Mouse (Mus musculus): Measurements from ENCODE around the gene Mdm1. TPM values are rescaled to one million over a fixed set of nuclear protein-coding genes. Genes with fewer than 3 reads are reported as not detected.
A peak's percentile ranks its signal among the peaks of the same experiment; 100 is the strongest.

The Mdm1 gene
- polyA plus RNA-seq, 1 experiment from 2014 or later = 67.1 TPM

- Histone ChIP-seq H3K36me3 (ENCODE audit: control insufficient read depth, insufficient read depth, low read length) (no peaks in the 10 kb centered on the region), H3K4me2 (ENCODE audit: low read depth, low read length, severe bottlenecking) (peak overlapping the region; percentile 61), H3K27me3 (ENCODE audit: control insufficient read depth, insufficient read depth, low read length) (no peaks in the 10 kb centered on the region; the same call in 1 of the 2 replicates), H3K4me3 (ENCODE audit: low read depth, low read length) (peak overlapping the region; percentile 31), H3K27ac (ENCODE audit: low read depth, low read length) (no peak overlapping the region; the same call in 1 of the 2 replicates), H3K9ac (ENCODE audit: low read length) (peak overlapping the region; percentile 58), H3K9me3 (ENCODE audit: control insufficient read depth, low read length) (no peaks in the 10 kb centered on the region), H3K4me1 (replicated peaks; ENCODE audit: control insufficient read depth, insufficient read depth, low read length) (0 out of 2 replicates have a peak, but pooled peaks cover 4% of the 10 kb centered on the region)
- WGBS = under 1% methylated on average over 20 of the region's 20 CpGs
- ATAC-seq (replicated peaks; ENCODE audit: low FRiP score) (peak; percentile 91), DNase-seq (ENCODE audit: low spot score) (peak; percentile 80)
Measured at GRCm38 (mm10) chr10:118103020-118103666, 38.5 kb upstream of the Mdm1 start.

GRCm38 (mm10) chr10:118103906-118104305 is 37.7 kb upstream of the Mdm1 start:
- Histone ChIP-seq H3K9me3 (ENCODE audit: control insufficient read depth, low read length) (no peaks in the 10 kb centered on the region), H3K9ac (ENCODE audit: low read length) (no peak overlapping the region), H3K4me2 (ENCODE audit: low read depth, low read length, severe bottlenecking) (no peak overlapping the region), H3K4me3 (ENCODE audit: low read depth, low read length) (no peak overlapping the region), H3K36me3 (ENCODE audit: control insufficient read depth, insufficient read depth, low read length) (no peaks in the 10 kb centered on the region), H3K27ac (ENCODE audit: low read depth, low read length) (no peak overlapping the region), H3K4me1 (replicated peaks; ENCODE audit: control insufficient read depth, insufficient read depth, low read length) (0 out of 2 replicates have a peak, but pooled peaks cover 4% of the 10 kb centered on the region), H3K27me3 (ENCODE audit: control insufficient read depth, insufficient read depth, low read length) (no peaks in the 10 kb centered on the region; the same call in 1 of the 2 replicates)
- ATAC-seq (replicated peaks; ENCODE audit: low FRiP score) (no peak), DNase-seq (ENCODE audit: low spot score) (peak; percentile 42)
- 83% methylated on average over 10 of the region's 10 CpGs for WGBS

- H3K4me3 ChIP-seq (ENCODE audit: low read depth, low read length) = no peak overlapping the region
- H3K27me3 ChIP-seq (ENCODE audit: control insufficient read depth, insufficient read depth, low read length) = no peaks in the 10 kb centered on the region
- no peak overlapping the region for H3K4me2 ChIP-seq (ENCODE audit: low read depth, low read length, severe bottlenecking)
- no peak overlapping the region for H3K9ac ChIP-seq (ENCODE audit: low read length)
- DNase-seq (ENCODE audit: low spot score) = peak; percentile 32
- ATAC-seq (replicated peaks; ENCODE audit: low FRiP score) = no peak
- 86% methylated on average over 9 of the region's 9 CpGs for WGBS
- no peaks in the 10 kb centered on the region for H3K9me3 ChIP-seq (ENCODE audit: control insufficient read depth, low read length)
- H3K4me1 ChIP-seq (replicated peaks; ENCODE audit: control insufficient read depth, insufficient read depth, low read length) = 0 out of 2 replicates have a peak, but pooled peaks cover 4% of the 10 kb centered on the region
- no peaks in the 10 kb centered on the region for H3K36me3 ChIP-seq (ENCODE audit: control insufficient read depth, insufficient read depth, low read length)
- no peak overlapping the region for H3K27ac ChIP-seq (ENCODE audit: low read depth, low read length)
Measured at GRCm38 (mm10) chr10:118107031-118107430, 34.6 kb upstream of the Mdm1 start.

- Histone ChIP-seq H3K4me3 (ENCODE audit: low read depth, low read length) (no peak overlapping the region), H3K9ac (ENCODE audit: low read length) (no peak overlapping the region), H3K4me2 (ENCODE audit: low read depth, low read length, severe bottlenecking) (no peak overlapping the region), H3K27ac (ENCODE audit: low read depth, low read length) (no peak overlapping the region), H3K36me3 (ENCODE audit: control insufficient read depth, insufficient read depth, low read length) (no peaks in the 10 kb centered on the region), H3K9me3 (ENCODE audit: control insufficient read depth, low read length) (no peaks in the 10 kb centered on the region), H3K4me1 (replicated peaks; ENCODE audit: control insufficient read depth, insufficient read depth, low read length) (no peaks in the 10 kb centered on the region), H3K27me3 (ENCODE audit: control insufficient read depth, insufficient read depth, low read length) (no peaks in the 10 kb centered on the region)
- ATAC-seq (replicated peaks; ENCODE audit: low FRiP score) = no peak; the same call in 1 of the 2 replicates
- peak; percentile 48 for DNase-seq (ENCODE audit: low spot score)
- WGBS = 20% methylated on average over 8 of the region's 8 CpGs
Measured at GRCm38 (mm10) chr10:118110006-118110920, 31.3 kb upstream of the Mdm1 start.

GRCm38 (mm10) chr10:118110921-118111301 is 30.7 kb upstream of the Mdm1 start:
- WGBS = 80% methylated on average over 7 of the region's 7 CpGs
- DNase-seq (ENCODE audit: low spot score) = no peak
- no peaks in the 10 kb centered on the region for H3K9me3 ChIP-seq (ENCODE audit: control insufficient read depth, low read length)

GRCm38 (mm10) chr10:118111621-118112020 is 30.0 kb upstream of the Mdm1 start:
- H3K9me3 ChIP-seq (ENCODE audit: control insufficient read depth, low read length) = no peaks in the 10 kb centered on the region
- H3K4me2 ChIP-seq (ENCODE audit: low read depth, low read length, severe bottlenecking) = no peak overlapping the region
- H3K4me1 ChIP-seq (replicated peaks; ENCODE audit: control insufficient read depth, insufficient read depth, low read length) = no peaks in the 10 kb centered on the region
- no peak overlapping the region for H3K4me3 ChIP-seq (ENCODE audit: low read depth, low read length)
- H3K27ac ChIP-seq (ENCODE audit: low read depth, low read length) = no peak overlapping the region
- H3K36me3 ChIP-seq (ENCODE audit: control insufficient read depth, insufficient read depth, low read length) = no peaks in the 10 kb centered on the region
- ATAC-seq (replicated peaks; ENCODE audit: low FRiP score) = no peak
- WGBS = 43% methylated on average over 7 of the region's 7 CpGs
- DNase-seq (ENCODE audit: low spot score) = peak; percentile 41
- no peak overlapping the region for H3K9ac ChIP-seq (ENCODE audit: low read length)
- H3K27me3 ChIP-seq (ENCODE audit: control insufficient read depth, insufficient read depth, low read length) = no peaks in the 10 kb centered on the region

More at GRCm38 (mm10) chr10:118110921-118111301, 30.7 kb upstream of the Mdm1 start:
- Histone ChIP-seq H3K4me1 (replicated peaks; ENCODE audit: control insufficient read depth, insufficient read depth, low read length) (no peaks in the 10 kb centered on the region), H3K27ac (ENCODE audit: low read depth, low read length) (no peak overlapping the region), H3K4me2 (ENCODE audit: low read depth, low read length, severe bottlenecking) (no peak overlapping the region), H3K27me3 (ENCODE audit: control insufficient read depth, insufficient read depth, low read length) (no peaks in the 10 kb centered on the region), H3K4me3 (ENCODE audit: low read depth, low read length) (no peak overlapping the region), H3K36me3 (ENCODE audit: control insufficient read depth, insufficient read depth, low read length) (no peaks in the 10 kb centered on the region), H3K9ac (ENCODE audit: low read length) (no peak overlapping the region)
- no peak for ATAC-seq (replicated peaks; ENCODE audit: low FRiP score)

- H3K9me3 ChIP-seq (ENCODE audit: control insufficient read depth, low read length) = no peaks in the 10 kb centered on the region
- 79% methylated on average over 11 of the region's 11 CpGs for WGBS
Measured at GRCm38 (mm10) chr10:118112294-118112893, 29.2 kb upstream of the Mdm1 start.

GRCm38 (mm10) chr10:118113256-118113682 is 28.3 kb upstream of the Mdm1 start:
- Histone ChIP-seq H3K4me3 (ENCODE audit: low read depth, low read length) (no peak overlapping the region), H3K9ac (ENCODE audit: low read length) (no peak overlapping the region), H3K4me1 (replicated peaks; ENCODE audit: control insufficient read depth, insufficient read depth, low read length) (no peaks in the 10 kb centered on the region), H3K36me3 (ENCODE audit: control insufficient read depth, insufficient read depth, low read length) (no peaks in the 10 kb centered on the region), H3K9me3 (ENCODE audit: control insufficient read depth, low read length) (no peaks in the 10 kb centered on the region), H3K27me3 (ENCODE audit: control insufficient read depth, insufficient read depth, low read length) (no peaks in the 10 kb centered on the region), H3K4me2 (ENCODE audit: low read depth, low read length, severe bottlenecking) (no peak overlapping the region), H3K27ac (ENCODE audit: low read depth, low read length) (no peak overlapping the region)
- DNase-seq (ENCODE audit: low spot score) = peak; percentile 22
- WGBS = 59% methylated on average over 9 of the region's 9 CpGs
- ATAC-seq (replicated peaks; ENCODE audit: low FRiP score) = 0 out of 2 replicates have a peak, but pooled peaks have one; percentile 18

More at GRCm38 (mm10) chr10:118112294-118112893, 29.2 kb upstream of the Mdm1 start:
- H3K4me1 ChIP-seq (replicated peaks; ENCODE audit: control insufficient read depth, insufficient read depth, low read length) = no peaks in the 10 kb centered on the region
- H3K27me3 ChIP-seq (ENCODE audit: control insufficient read depth, insufficient read depth, low read length) = no peaks in the 10 kb centered on the region
- ATAC-seq (replicated peaks; ENCODE audit: low FRiP score) = no peak
- H3K4me3 ChIP-seq (ENCODE audit: low read depth, low read length) = no peak overlapping the region
- no peak overlapping the region for H3K9ac ChIP-seq (ENCODE audit: low read length)
- no peak overlapping the region for H3K4me2 ChIP-seq (ENCODE audit: low read depth, low read length, severe bottlenecking)
- H3K36me3 ChIP-seq (ENCODE audit: control insufficient read depth, insufficient read depth, low read length) = no peaks in the 10 kb centered on the region
- peak; percentile 47 for DNase-seq (ENCODE audit: low spot score)
- H3K27ac ChIP-seq (ENCODE audit: low read depth, low read length) = no peak overlapping the region
